Mouse (Mus musculus) lung, postnatal 0 days (tissue): ENCODE results near the gene Plekhh2.

ENCODE experiments used
- CTCF ChIP-seq: IDR thresholded peaks from 2 replicates; pipeline ENCODE4 v1.5.1; 2016; ENCODE audit warnings: antibody characterized with exemption, mild to moderate bottlenecking
- EP300 ChIP-seq: IDR thresholded peaks from 2 replicates; pipeline ENCODE4 v1.6.1; 2016; ENCODE audit warnings: antibody characterized with exemption, mild to moderate bottlenecking, control low read depth

GRCm38 (mm10) chr17:84617953-84618352 is 106.3 kb downstream of the Plekhh2 start:
- TF ChIP-seq CTCF (no peak), EP300 (no peak)
